In genomic region chr12:55399128-55399677, GRCm38 (mm10) we compare ENCODE assay signal across 8 mouse cellular contexts. TPM values are rescaled to one million over a fixed set of nuclear protein-coding genes. Genes with fewer than 3 reads are reported as not detected.
DNase-seq lines count a peak whose midpoint lies in the region; ATAC-seq and TF ChIP-seq lines count a peak whose summit lies in the region.

No protein-coding gene starts in this region.

- ATAC-seq in lung, postnatal 0 days, result no peak; the same call in 1 of the 2 replicates
- 0 out of 2 replicates have a peak, but pooled peaks have one; percentile 21 for ATAC-seq in limb, embryonic 15.5 days (ENCODE audit: insufficient number of reproducible peaks, low FRiP score, low TSS enrichment, low read depth)
- no peak for ATAC-seq in stomach, embryonic 14.5 days (ENCODE audit: insufficient number of reproducible peaks, insufficient read depth, low FRiP score, low read depth)

- H3K4me2 ChIP-seq in lung, postnatal 0 days (replicated peaks; ENCODE audit: low read depth, low read length), result peak overlapping the region; percentile 53
- H3K4me2 ChIP-seq in limb, embryonic 15.5 days, result peak overlapping the region; percentile 60
- H3K4me2 ChIP-seq in stomach, embryonic 14.5 days (replicated peaks; ENCODE audit: low read depth, low read length), result peak overlapping the region; percentile 78

- intact Hi-C loops in left cerebral cortex, postnatal 36 days (cut with DNase I), result no loop called here

- H3K4me3 ChIP-seq in lung, postnatal 0 days (ENCODE audit: low read depth, low read length), result peak overlapping the region; percentile 92
- peak overlapping the region; percentile 76 for H3K4me3 ChIP-seq in forebrain, embryonic 10.5 days
- H3K4me3 ChIP-seq in limb, embryonic 15.5 days, result peak overlapping the region; percentile 94
- H3K4me3 ChIP-seq in stomach, embryonic 14.5 days (ENCODE audit: low read depth, low read length), result peak overlapping the region; percentile 80

- under 1% methylated on average over 20 of the region's 20 CpGs for WGBS in lung, postnatal 0 days
- 1% methylated on average over 20 of the region's 20 CpGs for WGBS in forebrain, embryonic 10.5 days
- WGBS in limb, embryonic 15.5 days, result 2% methylated on average over 20 of the region's 20 CpGs
- WGBS in stomach, embryonic 14.5 days, result 3% methylated on average over 20 of the region's 20 CpGs

- no peaks in the 10 kb centered on the region for H3K36me3 ChIP-seq in lung, postnatal 0 days (ENCODE audit: insufficient read depth, low read length)
- peaks cover 31% of the 10 kb centered on the region for H3K36me3 ChIP-seq in forebrain, embryonic 10.5 days (replicated peaks)
- peaks cover 8% of the 10 kb centered on the region; the same call in 1 of the 2 replicates for H3K36me3 ChIP-seq in limb, embryonic 15.5 days
- no peaks in the 10 kb centered on the region for H3K36me3 ChIP-seq in stomach, embryonic 14.5 days (ENCODE audit: control insufficient read depth, insufficient read depth, low read length)

- no peak for TF ChIP-seq EP300 in lung, postnatal 0 days (IDR thresholded peaks at IDR 0.05)

- H3K27me3 ChIP-seq in lung, postnatal 0 days (replicated peaks; ENCODE audit: insufficient read depth, low read length), result no peaks in the 10 kb centered on the region
- H3K27me3 ChIP-seq in forebrain, embryonic 10.5 days (ENCODE audit: poor library complexity, severe bottlenecking), result no peaks in the 10 kb centered on the region
- no peaks in the 10 kb centered on the region for H3K27me3 ChIP-seq in limb, embryonic 15.5 days
- no peaks in the 10 kb centered on the region for H3K27me3 ChIP-seq in stomach, embryonic 14.5 days (ENCODE audit: control insufficient read depth, insufficient read depth, low read length)

- no peak for TF ChIP-seq CTCF in lung, postnatal 0 days (IDR thresholded peaks at IDR 0.05)

- peak overlapping the region; percentile 94 for H3K27ac ChIP-seq in lung, postnatal 0 days (ENCODE audit: low read length)
- peak overlapping the region; percentile 93 for H3K27ac ChIP-seq in forebrain, embryonic 10.5 days
- H3K27ac ChIP-seq in limb, embryonic 15.5 days, result peak overlapping the region; percentile 96
- H3K27ac ChIP-seq in stomach, embryonic 14.5 days (ENCODE audit: low read length), result peak overlapping the region; percentile 93

- peak overlapping the region; percentile 95 for H3K9ac ChIP-seq in lung, postnatal 0 days (replicated peaks; ENCODE audit: low read depth)
- H3K9ac ChIP-seq in limb, embryonic 15.5 days, result peak overlapping the region; percentile 92
- peak overlapping the region; percentile 75 for H3K9ac ChIP-seq in stomach, embryonic 14.5 days (replicated peaks; ENCODE audit: low read depth, low read length)

- H3K9me3 ChIP-seq in lung, postnatal 0 days (ENCODE audit: low read length), result no peaks in the 10 kb centered on the region
- no peaks in the 10 kb centered on the region for H3K9me3 ChIP-seq in forebrain, embryonic 10.5 days
- no peaks in the 10 kb centered on the region for H3K9me3 ChIP-seq in limb, embryonic 15.5 days
- H3K9me3 ChIP-seq in stomach, embryonic 14.5 days (ENCODE audit: control insufficient read depth, low read depth, low read length), result no peaks in the 10 kb centered on the region

- peaks cover 13% of the 10 kb centered on the region; the same call in 1 of the 2 replicates for H3K4me1 ChIP-seq in lung, postnatal 0 days (ENCODE audit: insufficient read depth, low read depth, low read length)
- H3K4me1 ChIP-seq in forebrain, embryonic 10.5 days, result peaks cover 21% of the 10 kb centered on the region
- peaks cover 15% of the 10 kb centered on the region for H3K4me1 ChIP-seq in limb, embryonic 15.5 days
- peaks cover 13% of the 10 kb centered on the region for H3K4me1 ChIP-seq in stomach, embryonic 14.5 days (ENCODE audit: control insufficient read depth, insufficient read depth, low read length)

- peak; percentile 16 for DNase-seq in lung, postnatal 0 days (ENCODE audit: low spot score)
- no peak for DNase-seq in lung, postnatal 10 days
- DNase-seq in forebrain, embryonic 10.5 days (ENCODE audit: extremely low spot score, low spot score), result no peak
- DNase-seq in cerebellum, adult 8-10 months, result no peak
- no peak for DNase-seq in thymus, postnatal 10 days (ENCODE audit: low spot score in 2 of 2)
- no peak for DNase-seq in left cerebral cortex, postnatal 36 days (ENCODE audit: low spot score in 2 of 2)

RNA-seq across cellular contexts. Expression of gene Psma6, which starts 15.2 kb away (rescaled TPM):
- polyA plus RNA-seq in lung, postnatal 0 days (2015; fragmentation: Nextera tagmentation; extraction: Ambion mirVana), result 281 and 292 TPM in 2 replicates
- polyA plus RNA-seq in forebrain, embryonic 10.5 days (2016; fragmentation: Nextera tagmentation; extraction: Ambion mirVana), result 501 and 503 TPM in 2 replicates
- polyA plus RNA-seq in limb, embryonic 15.5 days (2015; fragmentation: Nextera tagmentation; extraction: Ambion mirVana), result 373 and 378 TPM in 2 replicates
- polyA plus RNA-seq in stomach, embryonic 14.5 days (2014; fragmentation: Nextera tagmentation; extraction: Ambion mirVana), result 421 and 424 TPM in 2 replicates
- total RNA-seq in left cerebral cortex, postnatal 36 days (2021), result 100 to 1,000 TPM; 129 to 136 TPM
